Mouse (Mus musculus): ENCODE data around the gene Lat2. TPM values are rescaled to one million over a fixed set of nuclear protein-coding genes. Genes with fewer than 3 reads are reported as not detected.

Gene Lat2
- polyA plus RNA-seq, 1 experiment from 2014 or later, result 3.6 TPM

- Histone ChIP-seq H3K4me1 (ENCODE audit: insufficient read depth, low read length) (peaks cover 7% of the 10 kb centered on the region), H3K4me3 (ENCODE audit: low read length) (no peak overlapping the region), H3K36me3 (ENCODE audit: insufficient read depth, low read length) (no peaks in the 10 kb centered on the region), H3K27me3 (ENCODE audit: insufficient read depth, low read length) (no peaks in the 10 kb centered on the region), H3K4me2 (replicated peaks; ENCODE audit: low read depth, low read length) (no peak overlapping the region), H3K27ac (ENCODE audit: low read length) (no peak overlapping the region), H3K9me3 (ENCODE audit: low read length) (no peaks in the 10 kb centered on the region), H3K9ac (replicated peaks; ENCODE audit: low read length) (no peak overlapping the region)
- WGBS, result 82% methylated on average over 7 of the region's 7 CpGs
- no peak for ATAC-seq (ENCODE audit: low FRiP score, low TSS enrichment)
Measured at GRCm38 (mm10) chr5:134577534-134577933, 37.3 kb downstream of the Lat2 start.

DNA sequence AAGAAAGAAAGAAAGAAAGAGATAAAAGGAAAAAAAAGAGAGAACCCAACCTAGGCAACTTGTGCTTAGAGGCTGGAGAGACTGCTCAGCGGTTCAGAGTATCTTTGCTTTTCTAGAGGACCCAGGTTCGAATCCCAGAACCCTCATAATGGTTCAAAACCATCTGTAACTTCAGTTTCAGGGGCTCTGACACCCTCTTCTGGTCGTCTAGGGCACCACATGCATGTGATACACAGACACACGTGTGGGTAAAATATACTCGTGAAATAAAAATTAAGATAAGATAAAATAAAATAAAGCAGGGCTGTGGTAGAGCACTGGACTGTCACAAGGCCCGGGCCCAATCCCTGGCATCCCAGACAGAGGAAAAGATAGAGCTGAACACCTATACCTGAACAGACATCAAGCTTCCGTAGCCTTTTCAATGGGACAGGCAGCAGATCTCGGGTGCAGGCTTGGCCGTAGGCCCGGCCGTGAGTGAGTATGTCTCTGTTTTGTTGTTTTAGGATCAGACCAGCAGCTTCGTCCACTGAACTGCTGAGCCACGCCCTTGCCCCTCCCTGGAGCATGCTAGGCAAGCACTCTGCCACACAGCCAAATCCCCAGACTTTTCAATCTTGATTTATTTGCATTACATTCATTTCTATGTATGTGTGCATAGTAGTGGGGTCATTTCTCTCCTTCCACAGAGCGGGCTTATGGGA is 38.2 kb downstream of the Lat2 start:
- Histone ChIP-seq H3K9me3 (ENCODE audit: low read length) (no peaks in the 10 kb centered on the region), H3K36me3 (ENCODE audit: insufficient read depth, low read length) (no peaks in the 10 kb centered on the region), H3K27me3 (ENCODE audit: insufficient read depth, low read length) (no peaks in the 10 kb centered on the region), H3K4me2 (replicated peaks; ENCODE audit: low read depth, low read length) (no peak overlapping the region), H3K9ac (replicated peaks; ENCODE audit: low read length) (no peak overlapping the region), H3K4me3 (ENCODE audit: low read length) (no peak overlapping the region), H3K4me1 (ENCODE audit: insufficient read depth, low read length) (peaks cover 12% of the 10 kb centered on the region), H3K27ac (ENCODE audit: low read length) (no peak overlapping the region)
- no peak for ATAC-seq (ENCODE audit: low FRiP score, low TSS enrichment)
- WGBS, result 66% methylated on average over 14 of the region's 14 CpGs

DNA sequence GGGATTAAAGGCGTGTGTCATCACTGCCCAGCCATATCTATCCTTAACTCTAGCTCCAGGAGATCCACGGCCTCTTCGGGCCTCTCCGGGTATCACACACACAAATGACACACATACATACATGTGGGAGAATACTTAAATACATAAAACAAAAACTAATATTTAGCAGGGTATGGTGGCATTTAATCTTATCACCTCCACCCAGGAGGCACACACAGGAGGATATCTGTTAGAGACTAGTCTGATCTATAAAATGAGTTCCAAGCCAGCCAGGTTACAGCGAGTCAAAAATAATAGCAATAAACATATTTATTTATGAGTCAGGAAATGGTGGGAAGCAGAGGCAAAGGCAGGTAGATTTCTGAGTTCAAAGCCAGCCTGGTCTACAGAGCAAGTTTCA is 39.0 kb downstream of the Lat2 start:
- WGBS, result 94% methylated on average over 5 of the region's 5 CpGs
- ATAC-seq (ENCODE audit: low FRiP score, low TSS enrichment), result no peak
- H3K27ac ChIP-seq (ENCODE audit: low read length), result no peak overlapping the region
- H3K9ac ChIP-seq (replicated peaks; ENCODE audit: low read length), result no peak overlapping the region
- no peak overlapping the region for H3K4me2 ChIP-seq (replicated peaks; ENCODE audit: low read depth, low read length)
- no peaks in the 10 kb centered on the region for H3K9me3 ChIP-seq (ENCODE audit: low read length)
- H3K27me3 ChIP-seq (ENCODE audit: insufficient read depth, low read length), result no peaks in the 10 kb centered on the region
- H3K36me3 ChIP-seq (ENCODE audit: insufficient read depth, low read length), result no peaks in the 10 kb centered on the region
- H3K4me1 ChIP-seq (ENCODE audit: insufficient read depth, low read length), result peaks cover 12% of the 10 kb centered on the region
- no peak overlapping the region for H3K4me3 ChIP-seq (ENCODE audit: low read length)

DNA sequence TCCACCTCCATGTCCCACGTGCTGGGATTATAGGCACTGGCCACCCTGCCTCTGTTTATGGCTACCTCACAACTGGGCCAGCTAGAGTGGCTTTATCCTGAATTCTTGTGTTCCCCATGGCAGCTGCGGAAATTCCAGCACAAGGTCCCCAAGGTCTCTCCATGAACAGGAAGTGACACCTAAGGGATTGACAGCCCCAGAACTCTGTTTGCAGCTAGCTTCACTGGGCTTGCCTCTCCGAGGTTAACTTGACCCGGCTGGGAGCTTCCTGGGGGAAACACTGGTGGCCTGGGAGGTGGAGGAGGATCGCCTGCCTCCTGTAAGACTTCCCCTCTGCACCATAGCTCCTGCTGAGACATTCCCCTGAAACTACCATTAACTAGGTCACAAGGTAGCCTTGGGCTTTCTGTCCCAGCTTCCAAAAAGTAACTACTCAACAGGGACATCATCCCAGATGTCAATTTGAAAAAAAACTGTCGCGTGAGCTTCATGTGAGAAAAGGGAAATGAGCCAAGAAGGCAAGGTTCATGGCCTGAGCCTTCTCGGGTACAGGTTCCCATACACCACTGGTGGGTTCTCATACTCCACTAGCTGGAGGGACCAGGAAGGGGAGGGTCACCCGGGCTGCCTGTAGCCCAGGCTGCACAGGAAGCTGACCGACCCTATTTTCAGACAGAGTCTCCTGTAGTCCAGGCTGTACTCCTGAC is 42.2 kb downstream of the Lat2 start:
- ATAC-seq (ENCODE audit: low FRiP score, low TSS enrichment), result peak; percentile 39; the same call in 1 of the 2 replicates
- H3K4me1 ChIP-seq (ENCODE audit: insufficient read depth, low read length), result peaks cover 27% of the 10 kb centered on the region
- peak overlapping the region; percentile 82 for H3K4me2 ChIP-seq (replicated peaks; ENCODE audit: low read depth, low read length)
- H3K9ac ChIP-seq (replicated peaks; ENCODE audit: low read length), result peak overlapping the region; percentile 64
- H3K27me3 ChIP-seq (ENCODE audit: insufficient read depth, low read length), result no peaks in the 10 kb centered on the region
- H3K36me3 ChIP-seq (ENCODE audit: insufficient read depth, low read length), result no peaks in the 10 kb centered on the region
- WGBS, result 24% methylated on average over 10 of the region's 10 CpGs
- H3K9me3 ChIP-seq (ENCODE audit: low read length), result no peaks in the 10 kb centered on the region
- peak overlapping the region; percentile 90 for H3K27ac ChIP-seq (ENCODE audit: low read length)
- peak overlapping the region; percentile 50 for H3K4me3 ChIP-seq (ENCODE audit: low read length)

DNA sequence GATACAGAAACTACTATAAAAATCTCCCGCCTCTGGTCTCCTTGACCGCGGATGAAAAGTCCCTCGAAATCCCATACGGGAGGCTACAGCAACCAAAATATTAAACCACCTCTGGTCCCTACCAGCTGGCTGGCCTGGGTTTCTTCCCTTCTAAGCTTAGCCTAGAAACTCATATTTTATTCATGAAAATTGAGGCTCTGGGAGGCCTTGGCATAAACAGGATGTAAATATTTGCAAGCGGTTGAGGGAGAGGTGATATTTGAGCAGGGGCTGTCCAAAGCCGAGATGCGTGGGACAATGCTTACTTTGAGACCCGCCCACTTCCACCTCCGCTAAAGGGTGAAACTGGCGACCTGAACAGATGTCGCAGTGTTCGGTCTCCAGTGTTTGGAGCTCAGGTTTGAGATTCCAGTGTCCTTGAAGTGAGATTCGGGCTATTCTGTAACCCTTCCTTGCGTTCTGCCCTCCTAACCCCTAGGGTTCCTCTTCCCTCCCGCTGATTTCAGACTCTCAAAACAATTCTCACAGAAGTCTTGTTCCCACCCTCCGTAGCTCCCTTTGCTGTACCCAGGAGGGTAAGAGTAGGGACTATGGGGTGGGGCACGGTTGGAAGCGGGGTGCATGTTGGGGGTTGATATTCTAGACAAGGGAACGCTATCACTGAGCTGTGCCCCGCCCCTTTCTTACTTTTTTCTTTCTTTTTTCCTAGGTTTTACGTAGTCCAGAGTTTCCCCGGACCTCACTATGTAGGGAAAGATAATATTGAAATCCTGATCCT is 42.9 kb downstream of the Lat2 start:
- H3K27ac ChIP-seq (ENCODE audit: low read length), result peak overlapping the region; percentile 90
- H3K36me3 ChIP-seq (ENCODE audit: insufficient read depth, low read length), result no peaks in the 10 kb centered on the region
- under 1% methylated on average over 23 of the region's 23 CpGs for WGBS
- H3K27me3 ChIP-seq (ENCODE audit: insufficient read depth, low read length), result no peaks in the 10 kb centered on the region
- H3K4me3 ChIP-seq (ENCODE audit: low read length), result peak overlapping the region; percentile 50
- H3K9me3 ChIP-seq (ENCODE audit: low read length), result no peaks in the 10 kb centered on the region
- H3K9ac ChIP-seq (replicated peaks; ENCODE audit: low read length), result peak overlapping the region; percentile 64
- peaks cover 27% of the 10 kb centered on the region for H3K4me1 ChIP-seq (ENCODE audit: insufficient read depth, low read length)
- ATAC-seq (ENCODE audit: low FRiP score, low TSS enrichment), result peak; percentile 59
- H3K4me2 ChIP-seq (replicated peaks; ENCODE audit: low read depth, low read length), result peak overlapping the region; percentile 82

DNA sequence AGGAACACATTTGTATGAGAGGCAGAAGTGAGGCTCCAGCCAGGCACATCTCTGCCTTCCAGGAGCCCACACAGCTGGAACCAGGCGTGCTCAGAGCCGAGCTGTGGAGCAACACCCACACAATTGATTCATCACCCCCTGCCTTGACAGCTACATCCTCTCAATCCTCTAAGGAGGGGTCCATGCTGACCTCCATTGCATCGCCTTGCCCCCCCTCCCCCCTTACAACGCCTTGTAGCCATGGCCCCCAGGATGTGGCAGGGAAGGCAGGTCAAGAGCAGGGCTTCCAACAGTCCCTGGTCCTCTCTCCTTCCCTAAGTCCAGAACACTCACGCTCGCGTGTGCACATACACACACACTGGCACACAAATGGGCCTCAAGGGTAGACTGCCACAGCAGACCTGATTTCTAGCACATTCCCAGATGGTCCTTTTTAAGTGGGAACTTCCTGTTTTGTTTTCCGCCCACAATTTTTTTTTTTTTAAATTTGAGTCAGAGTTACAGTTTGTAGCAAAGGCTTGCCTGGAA is 45.8 kb downstream of the Lat2 start:
- Histone ChIP-seq H3K4me2 (replicated peaks; ENCODE audit: low read depth, low read length) (no peak overlapping the region), H3K4me3 (ENCODE audit: low read length) (no peak overlapping the region), H3K4me1 (ENCODE audit: insufficient read depth, low read length) (peaks cover 27% of the 10 kb centered on the region), H3K36me3 (ENCODE audit: insufficient read depth, low read length) (no peaks in the 10 kb centered on the region), H3K27me3 (ENCODE audit: insufficient read depth, low read length) (no peaks in the 10 kb centered on the region), H3K9me3 (ENCODE audit: low read length) (0 out of 2 replicates have a peak, but pooled peaks cover 3% of the 10 kb centered on the region), H3K27ac (ENCODE audit: low read length) (peak overlapping the region; percentile 86), H3K9ac (replicated peaks; ENCODE audit: low read length) (no peak overlapping the region)
- 32% methylated on average over 8 of the region's 8 CpGs for WGBS
- ATAC-seq (ENCODE audit: low FRiP score, low TSS enrichment), result peak; percentile 75

- H3K9me3 ChIP-seq (ENCODE audit: low read length), result 0 out of 2 replicates have a peak, but pooled peaks cover 3% of the 10 kb centered on the region
- no peak overlapping the region for H3K9ac ChIP-seq (replicated peaks; ENCODE audit: low read length)
- 71% methylated on average over 3 of the region's 3 CpGs for WGBS
- no peak overlapping the region for H3K4me3 ChIP-seq (ENCODE audit: low read length)
- H3K27me3 ChIP-seq (ENCODE audit: insufficient read depth, low read length), result no peaks in the 10 kb centered on the region
- ATAC-seq (ENCODE audit: low FRiP score, low TSS enrichment), result no peak
- H3K4me2 ChIP-seq (replicated peaks; ENCODE audit: low read depth, low read length), result no peak overlapping the region
- H3K36me3 ChIP-seq (ENCODE audit: insufficient read depth, low read length), result no peaks in the 10 kb centered on the region
- H3K27ac ChIP-seq (ENCODE audit: low read length), result peak overlapping the region; percentile 86
- peaks cover 24% of the 10 kb centered on the region for H3K4me1 ChIP-seq (ENCODE audit: insufficient read depth, low read length)
Measured at GRCm38 (mm10) chr5:134568030-134568429, 46.8 kb downstream of the Lat2 start.

DNA sequence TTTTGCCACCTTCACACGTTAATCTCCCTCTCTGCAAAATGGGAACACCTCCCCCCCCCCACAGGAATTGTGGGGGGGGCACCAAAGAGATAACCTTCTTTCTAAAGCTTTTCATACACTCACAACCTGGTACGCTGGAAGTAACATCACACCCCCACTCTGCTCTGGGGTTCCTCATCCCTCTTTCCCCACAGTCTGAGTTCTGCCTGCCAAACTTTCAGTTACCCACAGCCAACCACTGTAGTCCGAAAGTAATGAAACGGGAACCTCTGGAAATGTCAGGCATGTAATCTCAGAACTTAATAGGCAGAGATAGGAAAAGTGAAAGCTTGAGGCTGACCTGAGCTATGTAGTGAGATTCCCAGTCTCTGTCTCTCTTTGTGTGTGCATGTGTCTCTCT is 47.4 kb downstream of the Lat2 start:
- Histone ChIP-seq H3K36me3 (ENCODE audit: insufficient read depth, low read length) (no peaks in the 10 kb centered on the region), H3K4me3 (ENCODE audit: low read length) (no peak overlapping the region), H3K27ac (ENCODE audit: low read length) (no peak overlapping the region), H3K9me3 (ENCODE audit: low read length) (0 out of 2 replicates have a peak, but pooled peaks cover 3% of the 10 kb centered on the region), H3K9ac (replicated peaks; ENCODE audit: low read length) (no peak overlapping the region), H3K27me3 (ENCODE audit: insufficient read depth, low read length) (no peaks in the 10 kb centered on the region), H3K4me2 (replicated peaks; ENCODE audit: low read depth, low read length) (no peak overlapping the region), H3K4me1 (ENCODE audit: insufficient read depth, low read length) (peaks cover 19% of the 10 kb centered on the region)
- ATAC-seq (ENCODE audit: low FRiP score, low TSS enrichment), result no peak
- WGBS, result 82% methylated on average over 4 of the region's 4 CpGs

GRCm38 (mm10) chr5:134565696-134566095 is 49.1 kb downstream of the Lat2 start:
- Histone ChIP-seq H3K4me1 (ENCODE audit: insufficient read depth, low read length) (peaks cover 15% of the 10 kb centered on the region; the same call in 1 of the 2 replicates), H3K27ac (ENCODE audit: low read length) (no peak overlapping the region), H3K9ac (replicated peaks; ENCODE audit: low read length) (no peak overlapping the region), H3K27me3 (ENCODE audit: insufficient read depth, low read length) (no peaks in the 10 kb centered on the region), H3K36me3 (ENCODE audit: insufficient read depth, low read length) (no peaks in the 10 kb centered on the region), H3K4me2 (replicated peaks; ENCODE audit: low read depth, low read length) (no peak overlapping the region), H3K4me3 (ENCODE audit: low read length) (no peak overlapping the region), H3K9me3 (ENCODE audit: low read length) (0 out of 2 replicates have a peak, but pooled peaks cover 3% of the 10 kb centered on the region)
- ATAC-seq (ENCODE audit: low FRiP score, low TSS enrichment), result no peak
- WGBS, result 89% methylated on average over 6 of the region's 6 CpGs
